ENCODE assay signal across 27 mouse cellular contexts in the genomic region with DNA sequence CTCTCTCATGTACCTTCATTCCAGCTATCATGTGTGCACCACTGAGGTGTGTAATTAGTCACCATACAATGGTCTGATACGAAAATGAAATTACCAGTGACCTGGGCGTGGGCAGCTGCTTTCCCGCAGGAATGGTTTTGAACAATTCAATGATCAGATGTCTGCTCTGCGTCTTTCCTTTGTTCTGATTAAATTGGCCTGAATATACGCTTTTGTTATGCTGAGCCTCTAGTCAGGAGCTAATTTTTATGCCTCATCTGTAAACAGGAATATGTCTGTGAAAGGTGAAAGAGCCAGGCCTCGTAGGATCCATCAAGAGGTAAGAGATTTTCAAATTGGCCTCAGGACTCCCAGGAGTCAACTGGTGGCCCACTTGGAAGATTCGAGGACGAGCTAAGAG.
"Had no signal": no experiment of that assay in that cellular context is flagged by ENCODE, and none has a peak within 500 bp of the region (broad histone marks: within the 10 kb centered on the region; RNA-seq: fewer than 3 reads in every experiment).

No protein-coding gene starts in this region.

- DNase-seq: cerebellum, adult 8-10 months; cerebellum, adult 9-10 months; cerebellum, adult 9-11 months; cerebellum, postnatal 10 days; cerebellum, postnatal 14 days; cerebellum, postnatal 36 days; embryo, embryonic 11 days; forebrain, postnatal 0 days; gastrocnemius, adult 2 months; gastrocnemius, postnatal 10 days; gastrocnemius, postnatal 14 days; gastrocnemius, postnatal 25 days; gastrocnemius, postnatal 36 days; heart, adult 11 months; heart, adult 18-20 months; heart, adult 2 months had no signal

- H3K9ac ChIP-seq: embryonic facial prominence, embryonic 12.5 days; embryonic facial prominence, embryonic 13.5 days; embryonic facial prominence, embryonic 15.5 days; forebrain, embryonic 12.5 days; forebrain, embryonic 13.5 days; forebrain, embryonic 15.5 days; forebrain, postnatal 0 days had no signal

- H3K9me3 ChIP-seq: embryonic facial prominence, embryonic 10.5 days; embryonic facial prominence, embryonic 12.5 days; embryonic facial prominence, embryonic 13.5 days; embryonic facial prominence, embryonic 15.5 days; forebrain, embryonic 10.5 days; forebrain, embryonic 12.5 days; forebrain, embryonic 13.5 days; forebrain, embryonic 15.5 days had no signal

- H3K27me3 ChIP-seq: embryonic facial prominence, embryonic 12.5 days; embryonic facial prominence, embryonic 13.5 days; embryonic facial prominence, embryonic 15.5 days; forebrain, embryonic 12.5 days; forebrain, embryonic 15.5 days had no signal

- H3K4me1 ChIP-seq: embryonic facial prominence, embryonic 12.5 days; embryonic facial prominence, embryonic 15.5 days; forebrain, embryonic 15.5 days had no signal

- H3K4me3 ChIP-seq: embryonic facial prominence, embryonic 10.5 days; embryonic facial prominence, embryonic 12.5 days; embryonic facial prominence, embryonic 13.5 days; embryonic facial prominence, embryonic 15.5 days; erythroblast, embryonic 14.5 days; forebrain, embryonic 10.5 days; forebrain, embryonic 12.5 days; forebrain, embryonic 13.5 days; forebrain, embryonic 15.5 days; gastrocnemius, adult 2 months; heart, adult 2 months had no signal

- H3K4me2 ChIP-seq: embryonic facial prominence, embryonic 12.5 days; embryonic facial prominence, embryonic 13.5 days; embryonic facial prominence, embryonic 15.5 days; forebrain, embryonic 12.5 days; forebrain, embryonic 13.5 days; forebrain, embryonic 15.5 days had no signal

- H3K36me3 ChIP-seq: embryonic facial prominence, embryonic 10.5 days; embryonic facial prominence, embryonic 12.5 days; embryonic facial prominence, embryonic 13.5 days; embryonic facial prominence, embryonic 15.5 days; forebrain, embryonic 10.5 days; forebrain, embryonic 12.5 days; forebrain, embryonic 15.5 days had no signal

- ATAC-seq: forebrain, embryonic 13.5 days; forebrain, embryonic 14.5 days; forebrain, embryonic 15.5 days; forebrain, embryonic 16.5 days; forebrain, postnatal 0 days had no signal

- H3K27ac ChIP-seq: embryonic facial prominence, embryonic 10.5 days; embryonic facial prominence, embryonic 12.5 days; embryonic facial prominence, embryonic 13.5 days; embryonic facial prominence, embryonic 15.5 days; forebrain, embryonic 10.5 days; forebrain, embryonic 12.5 days; forebrain, embryonic 13.5 days; forebrain, embryonic 15.5 days; gastrocnemius, adult 2 months; heart, adult 2 months had no signal
